Mouse (Mus musculus): ENCODE results near the gene Nid1.
"Not testable (repeated sequence)": the region's sequence is repeated elsewhere in the genome, so short reads cannot be mapped to it uniquely, and the experiment has no call there.

The Nid1 gene

GRCm38 (mm10) chr13:13453332-13453731 is 16.0 kb downstream of the Nid1 start:
- DNase-seq (ENCODE audit: low read depth, low spot score) = not testable (repeated sequence)

GRCm38 (mm10) chr13:13454249-13454648 is 16.9 kb downstream of the Nid1 start:
- not testable (repeated sequence) for DNase-seq (ENCODE audit: low read depth, low spot score)

- DNase-seq (ENCODE audit: low read depth, low spot score) = not testable (repeated sequence)
Measured at GRCm38 (mm10) chr13:13455632-13456492, 18.5 kb downstream of the Nid1 start.

DNA sequence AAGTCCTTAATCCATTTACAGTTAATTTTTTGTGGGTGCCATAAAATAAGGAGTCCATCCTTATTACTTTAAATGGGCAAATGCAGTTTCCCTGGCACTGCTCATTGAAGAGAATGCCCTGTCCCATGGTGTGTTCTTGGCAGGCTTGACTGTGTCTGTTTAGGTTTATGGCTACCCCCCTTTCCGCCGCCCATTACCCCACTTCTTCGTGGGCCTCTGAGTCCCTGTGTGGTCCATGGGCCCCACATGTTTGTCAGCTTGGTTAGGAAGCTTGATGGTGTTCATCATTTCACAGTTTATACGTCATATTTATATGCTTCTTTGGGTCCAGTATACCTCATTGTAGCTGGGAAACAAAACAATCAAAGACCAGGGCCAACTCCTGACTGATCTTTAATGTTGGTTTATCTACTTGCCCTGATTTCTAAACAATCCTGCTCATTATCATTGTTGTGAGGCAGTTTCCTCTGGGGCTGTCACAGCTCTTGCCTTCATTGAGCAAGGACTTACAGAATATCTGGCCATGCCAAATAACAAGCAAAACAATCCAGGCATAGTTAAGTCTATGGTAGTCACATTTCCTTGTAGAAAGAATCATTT is 20.9 kb downstream of the Nid1 start:
- no peak for DNase-seq (ENCODE audit: low read depth, low spot score)

DNA sequence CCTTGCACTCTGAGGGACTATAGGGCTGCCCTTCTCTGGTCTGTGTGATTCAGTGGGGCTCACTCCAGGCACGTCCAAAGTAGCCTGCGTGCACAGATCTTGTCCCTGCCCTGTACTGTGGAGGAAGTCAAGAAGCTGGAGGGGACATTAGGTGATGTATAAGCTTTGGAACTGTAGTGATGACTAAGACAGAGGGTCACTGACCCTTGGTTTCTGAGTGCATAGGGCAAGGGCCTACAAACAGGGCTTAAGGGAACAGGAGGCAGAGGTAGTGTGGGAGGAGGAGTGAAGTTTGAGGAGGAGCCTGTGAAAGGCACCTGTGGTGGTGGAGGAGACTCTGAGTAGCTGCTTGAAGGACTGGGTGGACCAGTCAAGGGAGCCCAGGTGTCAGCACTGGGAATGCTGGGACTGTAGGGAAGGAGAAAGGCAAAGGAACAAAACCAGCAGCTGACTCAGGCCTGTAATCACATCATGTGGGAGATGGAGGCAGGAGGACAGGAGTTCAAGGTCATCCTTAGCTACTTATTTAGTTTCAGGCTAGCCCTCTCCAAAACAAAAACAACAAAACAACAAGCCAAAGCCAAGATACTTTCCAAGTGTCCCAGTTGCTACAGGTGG is 23.3 kb downstream of the Nid1 start:
- no peak for DNase-seq (ENCODE audit: low read depth, low spot score)

GRCm38 (mm10) chr13:13461446-13462192 is 24.3 kb downstream of the Nid1 start:
- DNase-seq (ENCODE audit: low read depth, low spot score) = no peak

DNA sequence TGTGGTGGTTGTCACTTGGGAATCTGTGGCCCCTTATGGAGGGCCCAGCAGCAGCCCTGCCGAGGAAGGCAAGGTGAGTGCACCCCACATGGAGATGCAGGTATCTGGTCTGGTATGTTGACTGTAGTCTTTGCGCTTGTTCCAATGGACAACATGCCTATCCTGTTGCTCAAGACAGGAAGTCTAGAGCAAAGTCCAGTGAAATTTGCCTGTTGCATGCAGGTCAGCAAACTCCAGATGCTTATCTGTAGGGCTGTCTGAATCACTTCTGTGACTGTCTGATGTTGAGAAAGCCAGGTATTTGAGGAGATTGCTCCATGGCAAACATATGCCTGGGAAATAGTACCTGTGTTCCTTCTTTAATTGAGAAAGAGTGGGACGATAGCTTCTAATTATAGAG is 26.6 kb downstream of the Nid1 start:
- no peak for DNase-seq (ENCODE audit: low read depth, low spot score)

GRCm38 (mm10) chr13:13467249-13467648 is 29.9 kb downstream of the Nid1 start:
- DNase-seq (ENCODE audit: low read depth, low spot score) = not testable (repeated sequence)

DNA sequence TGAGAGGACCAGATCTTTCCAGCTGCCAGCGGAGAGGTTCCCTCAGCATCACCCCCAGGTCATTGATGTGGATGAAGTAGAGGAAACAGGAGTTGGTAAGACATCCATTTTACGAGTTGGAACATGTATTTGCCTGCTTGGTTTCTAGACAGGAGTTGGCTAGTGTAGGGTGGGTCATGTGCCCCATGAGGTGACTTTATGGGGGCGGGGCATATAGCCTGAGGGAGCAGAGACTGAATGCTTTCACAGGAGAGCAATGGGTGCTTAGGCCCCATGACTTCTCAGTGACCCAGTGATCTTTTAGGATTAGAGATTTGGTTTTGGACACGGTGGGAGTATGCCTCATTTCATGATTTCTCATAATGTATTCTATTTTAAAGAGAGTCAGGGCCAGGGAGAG is 31.2 kb downstream of the Nid1 start:
- DNase-seq (ENCODE audit: low read depth, low spot score) = no peak

DNA sequence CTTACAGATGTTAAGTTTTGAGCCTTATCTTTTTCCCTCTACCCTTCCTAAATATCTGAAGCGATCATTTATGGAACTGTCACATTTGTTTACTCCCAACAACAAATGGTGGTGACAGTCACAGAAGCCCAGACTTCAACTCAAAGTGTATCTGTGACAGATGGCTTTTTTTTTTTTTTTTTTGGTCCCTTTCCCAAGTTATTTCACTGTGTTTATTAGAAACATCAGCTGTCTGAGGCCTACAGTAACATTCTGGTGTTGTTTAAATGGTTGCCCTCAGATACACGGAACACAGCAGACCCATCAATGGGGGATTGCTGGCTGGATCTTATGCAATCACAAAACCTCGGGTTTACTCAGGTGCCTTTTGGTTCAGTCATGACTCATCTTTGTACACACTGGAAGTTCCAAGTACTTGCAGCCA is 34.0 kb downstream of the Nid1 start:
- peak; percentile 38 for DNase-seq (ENCODE audit: low read depth, low spot score)

- not testable (repeated sequence) for DNase-seq (ENCODE audit: low read depth, low spot score)
Measured at GRCm38 (mm10) chr13:13474464-13474863, 37.1 kb downstream of the Nid1 start.

DNA sequence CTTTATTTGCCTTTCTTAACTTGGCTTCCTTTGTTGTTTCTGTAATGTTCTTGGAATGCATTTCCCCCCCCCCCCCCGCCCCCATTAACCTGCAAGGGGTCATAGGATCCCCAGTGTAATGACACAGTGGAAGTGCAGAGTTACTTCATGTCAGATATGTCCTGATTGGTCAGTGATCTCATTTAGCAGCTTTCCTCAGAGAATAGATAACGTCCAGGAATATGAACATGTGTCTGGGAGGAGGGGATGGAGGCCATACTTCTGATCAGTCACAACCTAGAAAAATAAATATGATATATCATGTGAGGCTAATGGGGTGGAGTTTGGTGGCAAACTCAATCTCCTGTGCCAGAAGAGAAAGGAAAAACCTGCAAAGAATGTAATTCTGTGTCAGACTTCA is 37.6 kb downstream of the Nid1 start:
- DNase-seq (ENCODE audit: low read depth, low spot score) = peak; percentile 48

GRCm38 (mm10) chr13:13476568-13476967 is 39.2 kb downstream of the Nid1 start:
- DNase-seq (ENCODE audit: low read depth, low spot score) = no peak

DNA sequence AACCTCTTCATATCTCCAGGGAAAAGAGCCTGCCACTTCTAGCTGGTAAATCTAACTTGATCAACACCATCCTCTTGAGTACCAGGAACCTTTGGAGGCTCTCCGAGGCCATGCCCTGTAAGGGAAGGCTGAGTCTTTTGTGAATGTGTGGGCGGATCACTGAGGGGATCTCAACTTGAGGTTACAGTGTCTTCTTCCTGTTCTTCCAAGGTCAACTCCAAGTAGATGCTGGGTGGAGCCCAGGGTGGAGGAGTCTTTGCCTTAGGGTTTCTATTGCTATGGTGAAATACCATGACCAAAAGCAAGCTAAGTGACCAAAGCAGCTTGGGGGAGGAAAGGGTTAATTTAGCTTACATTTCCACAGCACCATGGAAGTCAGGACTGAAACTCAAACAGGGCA is 39.7 kb downstream of the Nid1 start:
- DNase-seq (ENCODE audit: low read depth, low spot score) = no peak

DNA sequence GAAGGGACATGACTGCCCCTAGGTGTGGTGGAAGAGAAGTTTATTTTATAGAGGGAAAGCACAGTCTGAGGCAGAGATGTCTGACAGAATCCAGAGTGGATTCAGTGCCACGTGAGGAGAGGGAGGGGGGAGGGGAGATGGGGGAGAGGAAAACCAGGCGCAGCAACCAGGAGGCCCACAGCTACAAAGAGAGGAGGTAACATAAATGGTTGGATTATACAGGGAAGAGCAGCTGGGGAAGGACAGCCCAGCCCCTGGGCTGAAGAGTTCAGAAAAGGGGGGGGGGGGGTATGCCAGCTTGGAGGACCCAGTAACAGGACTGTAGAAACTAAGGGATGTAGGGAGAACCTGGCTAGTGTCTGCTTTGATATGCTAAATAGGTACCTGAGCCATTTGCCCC is 42.6 kb downstream of the Nid1 start:
- no peak for DNase-seq (ENCODE audit: low read depth, low spot score)

GRCm38 (mm10) chr13:13481033-13481432 is 43.7 kb downstream of the Nid1 start:
- no peak for DNase-seq (ENCODE audit: low read depth, low spot score)

- DNase-seq (ENCODE audit: low read depth, low spot score) = no peak
Measured at GRCm38 (mm10) chr13:13481875-13482674, 44.7 kb downstream of the Nid1 start.

DNA sequence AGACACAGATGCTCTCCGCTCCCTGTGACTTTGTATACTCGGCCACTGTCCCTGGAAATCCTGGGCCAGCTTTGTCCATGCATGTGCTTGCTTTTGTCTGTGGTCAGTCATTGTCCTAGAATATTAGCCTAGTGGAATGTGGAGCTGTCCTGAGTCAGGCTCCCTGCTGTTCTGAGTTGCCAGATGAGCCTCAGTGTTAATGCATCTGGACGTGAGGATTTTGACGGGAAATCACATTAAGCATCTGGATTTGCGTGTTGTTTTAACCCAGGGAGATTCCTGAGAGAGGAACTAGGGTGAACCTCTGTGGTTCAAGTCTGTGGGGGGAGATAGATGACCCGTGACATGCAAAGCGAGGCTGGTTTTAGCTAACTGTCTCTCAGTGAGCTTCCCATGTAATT is 47.0 kb downstream of the Nid1 start:
- no peak for DNase-seq (ENCODE audit: low read depth, low spot score)

- no peak for DNase-seq (ENCODE audit: low read depth, low spot score)
Measured at GRCm38 (mm10) chr13:13484883-13485282, 47.5 kb downstream of the Nid1 start.

- DNase-seq (ENCODE audit: low read depth, low spot score) = no peak
Measured at GRCm38 (mm10) chr13:13485682-13486081, 48.3 kb downstream of the Nid1 start.

DNA sequence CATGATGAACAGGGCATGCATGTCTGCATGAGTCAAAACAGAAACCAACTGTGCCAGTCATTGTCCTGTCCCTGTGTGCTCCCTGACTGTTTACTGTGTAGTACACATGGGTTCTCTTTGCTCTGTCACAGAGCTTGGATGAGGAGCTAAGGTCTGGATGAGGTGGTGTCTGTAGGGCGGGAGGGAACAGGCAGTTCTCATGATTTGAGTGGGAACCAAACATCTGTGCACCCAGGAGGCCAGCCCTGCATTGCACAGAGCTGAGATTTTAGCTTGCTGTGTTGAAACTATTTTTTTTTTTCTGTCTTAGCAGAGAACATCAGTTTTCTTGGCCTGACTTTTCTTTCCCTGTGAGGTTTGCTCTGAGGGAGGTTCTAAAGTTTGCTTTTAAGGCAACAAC is 50.5 kb downstream of the Nid1 start:
- DNase-seq (ENCODE audit: low read depth, low spot score) = no peak

Data from 3T3-L1 (cell line).